Mouse (Mus musculus): Measurements from ENCODE around the gene Lrtm2.

DNA sequence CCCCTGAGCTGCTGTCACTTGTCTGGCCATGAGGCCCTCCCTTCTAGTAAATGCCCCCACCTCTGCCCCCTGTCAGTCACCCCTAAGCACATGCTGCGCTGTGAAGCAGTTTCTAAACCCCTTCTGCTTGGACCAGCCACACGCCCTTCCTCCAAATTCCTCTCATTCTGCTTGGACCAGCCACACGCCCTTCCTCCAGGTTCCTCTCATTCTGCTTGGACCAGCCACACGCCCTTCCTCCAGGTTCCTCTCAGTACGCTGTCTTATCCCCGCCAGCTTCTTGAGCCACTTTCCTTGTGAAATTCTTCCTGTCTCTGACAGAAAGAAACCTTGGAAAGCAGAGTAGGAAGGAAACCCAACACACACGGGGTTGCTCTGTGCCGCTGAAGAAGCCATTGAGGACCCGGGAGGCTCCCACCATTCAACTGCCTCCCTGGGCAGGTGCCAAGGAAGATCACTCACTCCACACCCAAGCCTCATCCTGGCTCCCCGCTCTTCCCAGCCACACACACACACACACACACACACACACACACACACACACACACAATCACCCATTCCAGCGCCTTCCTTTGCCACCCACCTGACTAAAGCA lies 1.9 kb downstream of the Lrtm2 start:
- no peak for TF ChIP-seq CTCF (IDR thresholded peaks at IDR 0.05)
- TF ChIP-seq EP300 (IDR thresholded peaks at IDR 0.05), result no peak
